Mouse (Mus musculus): ENCODE results near the gene Zg16.

GRCm38 (mm10) chr7:127083689-127084088 lies 3.4 kb downstream of the Zg16 start:
- no peak for TF ChIP-seq CTCF (IDR thresholded peaks at IDR 0.05; ENCODE audit: extremely low read depth, insufficient read depth, low read length)
- TF ChIP-seq POLR2A (IDR thresholded peaks at IDR 0.05; ENCODE audit: extremely low read depth, insufficient read depth, low read length), result no peak
